Mouse (Mus musculus): ENCODE results near the gene Pigs.

Pigs gene

DNA sequence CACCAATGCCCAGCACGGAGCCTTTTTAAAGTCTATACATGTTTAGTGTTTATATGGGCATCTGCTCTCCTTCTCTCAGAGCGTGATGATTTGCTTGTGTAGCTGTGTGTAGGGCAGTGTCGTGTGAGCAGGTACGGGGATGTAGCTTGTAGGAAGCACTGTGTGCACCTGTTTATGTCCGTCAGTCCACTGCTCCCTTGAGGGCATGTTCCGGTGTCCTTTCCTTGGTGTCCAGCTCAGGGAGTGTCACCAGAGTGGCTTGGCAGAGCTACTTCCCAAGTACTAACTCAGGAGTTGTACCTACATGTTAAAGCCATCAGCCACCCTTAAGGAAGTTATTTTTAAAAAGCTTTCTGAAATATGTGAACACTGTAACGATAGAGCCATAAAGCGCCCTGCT is 8.8 kb downstream of the Pigs start:
- no peak for DNase-seq (ENCODE audit: low spot score)

GRCm38 (mm10) chr11:78341702-78342101 is 13.5 kb downstream of the Pigs start:
- no peak for DNase-seq (ENCODE audit: low spot score)

DNA sequence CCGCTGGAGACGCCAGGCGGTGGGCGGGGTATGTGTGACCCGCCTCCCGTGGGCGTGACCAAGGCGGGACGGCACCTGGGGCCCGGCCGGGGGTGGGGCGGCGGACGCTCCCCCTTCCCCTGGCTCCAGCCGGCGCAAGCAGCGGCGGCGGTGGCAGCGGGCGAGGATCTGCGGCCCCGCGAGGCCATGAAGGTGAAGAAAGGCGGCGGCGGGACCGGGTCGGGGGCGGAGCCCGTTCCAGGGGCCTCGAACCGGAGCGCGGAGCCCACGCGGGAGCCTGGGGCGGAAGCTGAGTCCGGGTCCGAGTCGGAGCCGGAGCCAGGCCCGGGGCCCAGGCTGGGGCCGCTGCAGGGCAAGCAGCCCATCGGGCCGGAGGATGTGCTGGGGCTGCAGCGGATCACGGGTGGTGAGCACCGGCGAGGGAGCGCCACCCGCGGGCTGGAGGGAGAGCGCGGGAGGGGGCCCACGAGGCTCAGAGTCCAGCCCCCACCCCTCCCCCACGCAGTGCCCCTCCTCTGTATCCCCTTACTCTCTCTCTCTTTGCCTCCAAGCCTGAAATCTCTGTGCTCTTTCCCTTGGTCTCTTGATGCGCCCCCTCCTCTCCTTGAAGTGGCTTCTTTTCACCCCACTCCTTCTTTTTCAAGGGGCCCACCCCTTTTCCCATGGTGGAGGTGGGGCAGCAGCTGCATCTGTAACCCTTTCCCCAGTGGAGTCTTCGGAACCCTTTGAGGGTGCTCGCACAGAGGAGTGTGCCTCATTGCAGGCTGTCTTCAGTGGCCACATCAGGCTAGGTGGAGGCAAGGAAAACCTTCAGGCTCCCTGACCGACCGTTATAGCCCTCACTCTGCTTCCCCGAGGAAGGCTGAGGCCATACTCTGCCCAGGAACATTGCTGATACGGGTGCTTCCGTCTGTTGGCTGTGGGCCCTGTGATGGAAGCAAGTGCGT is 15.4 kb downstream of the Pigs start, which contains the start of gene Unc119:
Gene Unc119, plus strand, starts transcription at position 102 of the 947 bp plus-strand sequence.
- peak; percentile 81 for DNase-seq (ENCODE audit: low spot score)

DNA sequence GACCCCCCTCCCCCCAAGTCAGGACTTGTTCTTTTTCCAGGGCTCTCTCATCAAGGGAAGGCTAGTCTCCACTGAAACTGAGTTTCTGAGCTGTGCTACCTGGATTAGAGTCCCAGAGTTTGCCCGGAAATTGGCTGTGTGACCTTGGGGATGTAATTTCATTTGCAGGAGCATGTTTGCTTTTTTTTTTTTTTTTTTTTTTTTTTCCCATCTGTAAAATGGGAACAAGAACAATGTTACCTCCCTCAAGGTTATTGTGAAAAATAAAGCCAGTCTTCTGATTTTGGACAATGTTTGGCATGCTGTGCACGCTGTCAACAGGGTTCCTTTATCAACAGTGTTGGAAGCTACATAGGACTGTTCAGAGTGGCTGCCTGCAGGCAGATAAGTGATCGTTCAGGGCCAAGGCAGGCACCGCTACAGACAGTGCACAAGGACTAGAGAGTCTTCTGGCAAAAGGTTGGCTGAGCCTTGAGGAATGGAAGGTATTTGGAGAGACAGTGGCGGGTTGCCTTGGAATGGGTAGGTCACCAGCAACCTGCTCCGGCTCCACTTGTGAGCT is 16.2 kb downstream of the Pigs start:
- peak; percentile 64 for DNase-seq (ENCODE audit: low spot score)

- DNase-seq (ENCODE audit: low spot score), result peak; percentile 62
Measured at GRCm38 (mm10) chr11:78344890-78345715, 16.9 kb downstream of the Pigs start.

GRCm38 (mm10) chr11:78345801-78346200 is 17.6 kb downstream of the Pigs start:
- no peak for DNase-seq (ENCODE audit: low spot score)

DNA sequence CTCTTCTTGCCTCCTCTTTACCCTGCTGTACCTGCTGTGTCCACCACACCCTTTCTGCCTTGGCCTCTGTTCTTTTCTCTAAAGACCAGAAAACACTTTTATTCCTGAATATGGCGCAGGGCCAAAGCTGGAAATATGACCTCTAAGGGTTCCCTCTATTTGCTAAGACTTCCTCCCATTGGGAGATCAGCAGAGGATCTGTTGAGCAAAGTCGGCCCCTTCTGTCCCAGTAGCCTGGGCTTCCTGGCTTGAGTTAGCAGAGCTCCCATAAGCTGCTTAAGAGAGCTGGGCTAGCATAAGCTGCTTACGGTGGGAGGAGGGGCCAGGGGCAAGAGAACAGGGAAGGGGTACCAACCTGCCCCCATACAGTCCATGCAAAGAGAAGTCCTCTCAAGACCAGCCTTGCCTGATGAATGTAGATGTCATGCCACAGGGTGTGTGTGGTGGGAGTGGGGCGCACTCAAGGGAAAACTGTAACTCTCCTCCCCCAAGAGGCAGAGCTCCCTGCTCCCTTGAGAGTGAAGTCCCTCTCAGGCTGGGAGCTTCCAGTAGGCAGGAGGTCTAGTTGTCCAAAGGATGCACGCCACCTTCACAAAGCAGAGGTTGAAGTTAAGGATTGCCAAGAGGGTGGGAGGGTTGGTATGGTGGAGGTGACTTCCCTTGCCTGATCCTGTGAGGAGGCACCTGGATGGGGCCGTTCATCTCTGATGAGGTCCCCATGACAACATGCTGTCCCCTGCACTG is 18.3 kb downstream of the Pigs start:
- no peak for DNase-seq (ENCODE audit: low spot score)

DNA sequence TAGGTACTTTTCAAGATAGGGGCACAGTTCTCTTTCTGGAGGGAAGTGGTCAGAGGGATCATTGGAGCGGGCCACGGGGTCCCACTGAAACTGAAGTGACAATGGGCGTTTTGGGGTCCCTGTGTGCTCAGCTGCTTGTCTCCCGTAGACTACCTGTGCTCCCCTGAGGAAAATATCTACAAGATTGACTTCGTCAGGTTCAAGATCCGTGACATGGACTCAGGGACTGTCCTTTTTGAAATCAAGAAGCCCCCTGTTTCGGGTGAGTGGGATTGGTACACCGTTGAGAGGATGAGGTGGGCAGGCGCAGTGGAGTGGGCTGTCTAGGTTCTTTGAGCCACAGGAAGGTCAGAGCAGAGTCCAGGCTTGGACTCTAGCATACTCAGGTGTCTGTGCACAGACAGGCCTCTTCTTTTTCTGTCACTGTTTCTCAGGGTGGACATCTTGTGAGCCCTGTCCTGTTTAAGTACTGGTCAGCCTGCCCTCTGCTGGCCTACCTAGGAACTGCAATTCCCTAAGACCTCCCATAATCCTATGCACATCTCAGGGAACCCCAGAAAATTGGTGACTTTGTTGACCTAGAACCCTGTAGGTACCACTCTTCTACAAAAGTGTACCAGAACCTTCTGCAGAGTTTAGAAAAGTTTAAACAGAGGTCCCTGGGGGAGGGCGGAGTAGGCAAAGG is 19.0 kb downstream of the Pigs start:
- peak; percentile 61 for DNase-seq (ENCODE audit: low spot score)

GRCm38 (mm10) chr11:78347908-78348307 is 19.7 kb downstream of the Pigs start:
- DNase-seq (ENCODE audit: low spot score), result no peak

- no peak for DNase-seq (ENCODE audit: low spot score)
Measured at GRCm38 (mm10) chr11:78348474-78348873, 20.3 kb downstream of the Pigs start.

GRCm38 (mm10) chr11:78349441-78350358 is 21.5 kb downstream of the Pigs start:
- DNase-seq (ENCODE audit: low spot score), result no peak

DNA sequence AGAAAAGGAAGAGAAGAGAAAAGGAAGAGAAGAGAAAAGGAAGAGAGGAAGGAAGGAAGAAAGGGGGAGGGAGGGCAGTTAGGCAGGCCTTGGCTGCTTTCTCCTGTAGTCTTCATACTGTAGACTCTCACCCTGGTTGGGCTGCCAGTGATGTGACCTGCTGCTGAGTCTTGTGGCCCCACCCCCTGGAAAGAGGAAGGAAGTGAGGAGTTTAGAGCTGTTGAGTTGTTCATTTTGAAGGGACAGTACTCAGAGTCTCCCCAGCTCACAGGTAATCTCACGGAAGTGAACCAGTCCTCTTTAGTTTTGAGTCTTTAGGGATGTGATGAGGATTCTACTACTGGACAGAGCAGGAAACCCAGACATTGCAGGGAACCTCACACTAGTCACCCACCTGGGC is 24.9 kb downstream of the Pigs start:
- DNase-seq (ENCODE audit: low spot score), result no peak

DNA sequence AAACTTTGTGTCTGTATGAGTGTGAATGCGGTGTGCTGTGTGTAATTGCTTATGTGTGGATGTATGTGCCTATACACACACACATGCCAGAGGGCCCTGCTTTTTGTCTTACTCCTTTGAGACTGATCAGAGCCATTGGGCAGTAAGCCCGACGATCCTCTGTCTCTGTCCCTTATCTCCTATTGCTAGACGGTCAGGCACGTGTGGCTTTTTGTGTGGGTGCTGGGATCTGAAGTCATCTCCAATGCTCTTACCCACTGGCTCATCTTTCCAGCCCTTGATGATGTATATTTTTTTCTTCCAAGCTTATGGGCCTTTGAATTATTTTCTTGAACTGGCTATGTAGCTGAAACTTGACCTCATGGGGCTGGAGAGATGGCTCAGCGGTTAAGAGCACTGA is 26.7 kb downstream of the Pigs start:
- no peak for DNase-seq (ENCODE audit: low spot score)

GRCm38 (mm10) chr11:78355471-78356238 is 27.4 kb downstream of the Pigs start:
- DNase-seq (ENCODE audit: low spot score), result no peak

DNA sequence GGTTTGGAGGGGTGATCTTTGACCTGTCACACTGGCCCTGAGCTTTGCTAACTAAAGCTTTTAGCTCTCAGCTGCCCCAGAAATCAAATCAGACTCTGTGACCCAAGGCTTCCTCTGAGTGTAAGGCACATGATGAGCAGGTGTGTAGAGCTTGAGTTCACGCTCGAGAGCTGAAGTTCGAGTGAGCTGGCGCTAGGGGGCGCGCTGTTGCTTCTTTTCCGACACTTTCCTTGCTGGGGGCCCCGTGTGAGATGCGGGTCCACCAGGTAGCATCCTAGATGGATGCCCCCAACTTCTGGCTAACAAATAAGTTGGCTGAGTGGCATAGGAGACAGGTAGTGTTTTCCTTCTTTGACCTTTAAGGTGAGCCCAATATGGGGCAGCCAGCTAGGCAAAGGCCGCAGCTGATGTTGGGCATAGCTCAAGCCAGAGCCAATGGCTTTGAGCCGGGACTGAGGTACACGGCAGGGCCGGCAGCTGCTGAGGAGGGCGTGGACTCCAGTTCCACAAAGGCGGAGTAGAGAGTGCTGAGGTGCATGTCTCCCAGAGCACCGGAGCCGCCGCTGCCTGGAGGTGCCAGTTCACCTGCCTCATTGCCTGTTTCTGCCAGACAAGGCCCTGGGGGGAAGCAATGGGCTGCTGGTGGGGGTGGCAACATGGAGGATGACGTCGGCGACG is 30.3 kb downstream of the Pigs start:
- DNase-seq (ENCODE audit: low spot score), result peak; percentile 80

GRCm38 (mm10) chr11:78360125-78360788 is 32.0 kb downstream of the Pigs start:
- peak; percentile 60 for DNase-seq (ENCODE audit: low spot score)

- no peak for DNase-seq (ENCODE audit: low spot score)
Measured at GRCm38 (mm10) chr11:78360789-78361131, 32.5 kb downstream of the Pigs start.

- DNase-seq (ENCODE audit: low spot score), result no peak
Measured at GRCm38 (mm10) chr11:78363309-78364007, 35.2 kb downstream of the Pigs start.
